Mouse (Mus musculus): ENCODE data around the gene Ms4a15.

DNA sequence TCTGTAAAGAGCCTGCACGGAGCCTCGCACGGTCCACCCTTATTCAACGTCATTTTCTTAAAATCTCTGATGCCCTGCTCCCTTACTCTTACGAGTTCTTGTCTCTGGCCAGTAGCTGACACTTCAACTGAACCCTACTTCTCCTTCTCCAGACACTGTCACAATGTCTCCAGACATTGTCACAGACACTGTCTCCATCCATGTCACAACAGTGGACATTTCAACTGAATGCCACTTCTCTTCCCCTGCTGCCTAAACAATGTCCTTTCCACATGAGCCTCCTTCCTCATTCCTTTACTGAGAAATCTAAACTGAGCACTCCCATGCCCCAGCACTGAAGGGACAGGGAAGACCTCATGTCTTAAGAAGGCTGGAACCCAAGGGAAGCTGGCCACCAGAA is 45.8 kb downstream of the Ms4a15 start:
- TF ChIP-seq CTCF (IDR thresholded peaks at IDR 0.05; ENCODE audit: extremely low read depth, insufficient read length, insufficient replicate concordance, low read depth, low read length) (no peak), POLR2A (IDR thresholded peaks at IDR 0.05; ENCODE audit: low read depth, low read length) (no peak)

Data from small intestine, adult 2 months (tissue).